Mouse (Mus musculus): ENCODE data around the gene Paf1.

GRCm38 (mm10) chr7:28370051-28370450 is 22.7 kb upstream of the Paf1 start:
- no peak for TF ChIP-seq CTCF (IDR thresholded peaks at IDR 0.05; ENCODE audit: borderline replicate concordance, insufficient read depth, low read depth, low read length)
- TF ChIP-seq POLR2A (IDR thresholded peaks at IDR 0.05; ENCODE audit: borderline replicate concordance, insufficient read depth, low read length) = no peak

All from cerebellum, adult 2 months (tissue).